Mouse (Mus musculus) intestine, embryonic 14.5 days (tissue): ENCODE measurements at regions not wholly inside any gene's neighbourhood (a gene's known extent, or its start where the extent isn't known, plus 50 kb on each side); places are given as distances from the start of the nearest gene placed in this dataset.

Source experiments
- ATAC-seq: fragments of 200-750 bp; cut with Nextera tagmentation; replicated peaks from 2 replicates; pipeline ENCODE4 v1.8.0; 2017; ENCODE audit warnings: low read depth, moderate number of reproducible peaks, moderate TSS enrichment, moderate library complexity; ENCODE audit not compliant: low FRiP score, low TSS enrichment
- DNase-seq: peaks from one replicate; pipeline ENCODE4 v3.0.0-alpha.2; 2018; ENCODE audit warnings: low spot score
- H3K27ac ChIP-seq: fragments of 300-500 bp; sonication (generic); 2 replicates; pipeline ENCODE4 v1.5.1; 2014; ENCODE audit warnings: low read depth, mild to moderate bottlenecking, control low read depth
- H3K27me3 ChIP-seq: fragments of 300-500 bp; sonication (generic); replicated peaks from 2 replicates; pipeline ENCODE4 v1.6.1; 2014; ENCODE audit warnings: low read length, control low read depth; ENCODE audit not compliant: control insufficient read depth, insufficient read depth
- H3K36me3 ChIP-seq: fragments of 300-500 bp; sonication (generic); 2 replicates; pipeline ENCODE4 v1.6.1; 2014; ENCODE audit warnings: low read length, control low read depth; ENCODE audit not compliant: control insufficient read depth, insufficient read depth
- H3K4me1 ChIP-seq: fragments of 300-500 bp; sonication (generic); replicated peaks from 2 replicates; pipeline ENCODE4 v1.6.1; 2014; ENCODE audit warnings: low read length, control low read depth, mixed read lengths; ENCODE audit not compliant: control insufficient read depth, insufficient read depth
- H3K4me2 ChIP-seq: fragments of 300-500 bp; sonication (generic); 2 replicates; pipeline ENCODE4 v1.6.1; 2014; ENCODE audit warnings: low read length
- H3K4me3 ChIP-seq: fragments of 300-500 bp; sonication (generic); 2 replicates; pipeline ENCODE4 v1.5.1; 2014; ENCODE audit warnings: low read depth, low read length, control low read depth, mixed read lengths
- H3K9ac ChIP-seq: fragments of 300-500 bp; sonication (generic); 2 replicates; pipeline ENCODE4 v1.6.1; 2014; ENCODE audit warnings: mild to moderate bottlenecking, low read length
- H3K9me3 ChIP-seq: fragments of 300-500 bp; sonication (generic); 2 replicates; pipeline ENCODE4 v1.6.1; 2016; ENCODE audit warnings: low read length, control low read depth; ENCODE audit not compliant: control insufficient read depth
- WGBS: fragments of 180-500 bp; shearing (Covaris S2); extraction: QIAGEN DNeasy Blood & Tissue Kit; methylation state at CpG from one replicate; pipeline ENCODE4 v1.1.7; 2014; 5-methylcytosine and 5-hydroxymethylcytosine counted together

- Histone ChIP-seq H3K9ac (no peak overlapping the region), H3K27me3 (no peaks in the 10 kb centered on the region), H3K27ac (no peak overlapping the region), H3K36me3 (no peaks in the 10 kb centered on the region), H3K4me3 (no peak overlapping the region), H3K4me1 (no peaks in the 10 kb centered on the region), H3K4me2 (no peak overlapping the region), H3K9me3 (no peaks in the 10 kb centered on the region)
- 88% methylated on average over 4 of the region's 4 CpGs for WGBS
- DNase-seq (no peak), ATAC-seq (0 out of 2 replicates have a peak, but pooled peaks have one; percentile 64)
Observed at GRCm38 (mm10) chr2:101473116-101473485, 151.4 kb upstream of the Rag2 start.

- Histone ChIP-seq H3K4me2 (no peak overlapping the region), H3K9ac (no peak overlapping the region), H3K36me3 (no peaks in the 10 kb centered on the region), H3K4me3 (no peak overlapping the region), H3K9me3 (no peaks in the 10 kb centered on the region), H3K4me1 (no peaks in the 10 kb centered on the region), H3K27me3 (no peaks in the 10 kb centered on the region), H3K27ac (no peak overlapping the region)
- DNase-seq = no peak
- WGBS = 90% methylated on average over 2 of the region's 2 CpGs
- ATAC-seq = no peak
Observed at GRCm38 (mm10) chr2:101476862-101477261, 147.7 kb upstream of the Rag2 start.

- H3K4me2 ChIP-seq = no peak overlapping the region
- no peak overlapping the region for H3K27ac ChIP-seq
- no peak overlapping the region for H3K4me3 ChIP-seq
- no peaks in the 10 kb centered on the region for H3K36me3 ChIP-seq
- H3K4me1 ChIP-seq = no peaks in the 10 kb centered on the region
- 91% methylated on average over 2 of the region's 2 CpGs for WGBS
- ATAC-seq = no peak
- H3K9ac ChIP-seq = no peak overlapping the region
- DNase-seq = no peak
- H3K9me3 ChIP-seq = no peaks in the 10 kb centered on the region
- H3K27me3 ChIP-seq = no peaks in the 10 kb centered on the region
Observed at GRCm38 (mm10) chr2:101490207-101490606, 134.3 kb upstream of the Rag2 start.

GRCm38 (mm10) chr2:101491762-101492161 is 132.8 kb upstream of the Rag2 start:
- Histone ChIP-seq H3K4me2 (no peak overlapping the region), H3K9me3 (no peaks in the 10 kb centered on the region), H3K27ac (no peak overlapping the region), H3K4me3 (no peak overlapping the region), H3K36me3 (no peaks in the 10 kb centered on the region), H3K27me3 (no peaks in the 10 kb centered on the region), H3K4me1 (no peaks in the 10 kb centered on the region), H3K9ac (no peak overlapping the region)
- DNase-seq (no peak), ATAC-seq (no peak)
- whole genome bisulfite sequencing = 80% methylated on average over 3 of the region's 3 CpGs

GRCm38 (mm10) chr2:101508116-101508515 is 116.4 kb upstream of the Rag2 start:
- no peak for ATAC-seq

More at GRCm38 (mm10) chr2:101508116-101508515, 116.4 kb upstream of the Rag2 start:
- Histone ChIP-seq H3K9me3 (no peaks in the 10 kb centered on the region), H3K9ac (no peak overlapping the region), H3K27me3 (no peaks in the 10 kb centered on the region), H3K4me1 (no peaks in the 10 kb centered on the region), H3K36me3 (no peaks in the 10 kb centered on the region), H3K27ac (no peak overlapping the region), H3K4me3 (no peak overlapping the region), H3K4me2 (no peak overlapping the region)
- DNase-seq = no peak
